Mouse (Mus musculus) C2C12 (cell line): ENCODE data around the gene Slc15a4.

Source experiments
- CTCF ChIP-seq: IDR thresholded peaks from one replicate; pipeline ENCODE4 v1.5.1; 2011; ENCODE audit not compliant: control insufficient read depth, insufficient read depth, insufficient read length
- MAX ChIP-seq: IDR thresholded peaks from one replicate; pipeline ENCODE4 v1.6.1; 2011; ENCODE audit warnings: mild to moderate bottlenecking, control low read depth
- MYOD1 ChIP-seq: IDR thresholded peaks from one replicate; pipeline ENCODE4 v1.6.1; 2011; ENCODE audit warnings: low read depth; ENCODE audit not compliant: control insufficient read depth, insufficient read length
- MYOG ChIP-seq: IDR thresholded peaks from one replicate; pipeline ENCODE4 v1.6.1; 2011; ENCODE audit not compliant: control insufficient read depth, insufficient read length; ENCODE audit errors: extremely low read depth

DNA sequence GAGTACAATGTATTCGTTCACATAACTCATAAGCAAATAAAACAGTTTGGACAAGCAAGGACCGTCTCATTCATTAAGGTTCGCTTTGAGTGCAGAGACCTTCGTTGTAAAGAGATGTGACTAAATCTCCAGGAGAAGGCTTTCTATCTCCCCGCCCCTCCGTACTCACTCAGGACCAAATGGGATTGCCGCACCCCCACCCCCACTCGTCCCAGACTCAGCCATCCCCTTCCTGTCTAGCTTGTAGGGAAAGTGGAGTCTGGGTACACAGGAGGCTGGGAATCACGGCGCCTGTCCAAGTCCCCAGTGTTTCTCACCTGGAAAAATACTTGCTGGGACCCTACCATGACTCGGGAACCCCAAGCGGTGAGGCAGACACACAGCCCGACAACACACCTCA is 6.9 kb upstream of the Slc15a4 start:
- TF ChIP-seq CTCF (no peak), MYOD1 (no peak), MYOG (no peak), MAX (no peak)
